ENCODE assay signal across 8 mouse cellular contexts in genomic region chr11:116658238-116658637, GRCm38 (mm10). TPM values are rescaled to one million over a fixed set of nuclear protein-coding genes. Genes with fewer than 3 reads are reported as not detected.
DNase-seq lines count a peak whose midpoint lies in the region; ATAC-seq and TF ChIP-seq lines count a peak whose summit lies in the region.

No protein-coding gene starts in this region.

- H3K27ac ChIP-seq in midbrain, embryonic 10.5 days (replicated peaks): peak overlapping the region; percentile 93
- no peak overlapping the region for H3K27ac ChIP-seq in midbrain, embryonic 15.5 days
- peak overlapping the region; percentile 75 for H3K27ac ChIP-seq in limb, embryonic 13.5 days
- H3K27ac ChIP-seq in stomach, postnatal 0 days (replicated peaks): peak overlapping the region; percentile 37

- no peak for ATAC-seq in midbrain, embryonic 15.5 days (replicated peaks)
- ATAC-seq in limb, embryonic 13.5 days (ENCODE audit: low FRiP score, low read depth): peak; percentile 42; the same call in 1 of the 2 replicates
- 0 out of 2 replicates have a peak, but pooled peaks have one; percentile 19 for ATAC-seq in stomach, postnatal 0 days (ENCODE audit: low FRiP score, low TSS enrichment)

- H3K4me2 ChIP-seq in midbrain, embryonic 15.5 days: no peak overlapping the region; the same call in 1 of the 2 replicates
- peak overlapping the region; percentile 63 for H3K4me2 ChIP-seq in limb, embryonic 13.5 days (replicated peaks)
- no peak overlapping the region; the same call in 1 of the 2 replicates for H3K4me2 ChIP-seq in stomach, postnatal 0 days (replicated peaks; ENCODE audit: low read depth)

- DNase-seq in gastrocnemius, postnatal 10 days: peak; percentile 16
- no peak for DNase-seq in gastrocnemius, adult 18-20 months (ENCODE audit: low spot score)
- no peak for DNase-seq in midbrain, embryonic 10.5 days (ENCODE audit: low spot score)
- DNase-seq in stomach, postnatal 0 days (ENCODE audit: low spot score): no peak
- DNase-seq in adrenal gland, adult (ENCODE audit: inconsistent age in 2 of 2, low spot score in 1 of 2): no peak
- DNase-seq in frontal cortex, postnatal 14 days (ENCODE audit: low spot score in 2 of 2): no peak

- peaks cover 69% of the 10 kb centered on the region for H3K4me1 ChIP-seq in midbrain, embryonic 10.5 days
- peaks cover 61% of the 10 kb centered on the region for H3K4me1 ChIP-seq in midbrain, embryonic 15.5 days
- H3K4me1 ChIP-seq in limb, embryonic 13.5 days: peaks cover 50% of the 10 kb centered on the region
- 0 out of 2 replicates have a peak, but pooled peaks cover 3% of the 10 kb centered on the region for H3K4me1 ChIP-seq in stomach, postnatal 0 days (replicated peaks; ENCODE audit: control insufficient read depth, insufficient read depth)

- peak overlapping the region; percentile 53 for H3K4me3 ChIP-seq in midbrain, embryonic 10.5 days
- no peak overlapping the region for H3K4me3 ChIP-seq in midbrain, embryonic 15.5 days
- 0 out of 2 replicates have a peak overlapping the region, but pooled peaks have one; percentile 1 for H3K4me3 ChIP-seq in limb, embryonic 13.5 days
- no peak overlapping the region for H3K4me3 ChIP-seq in stomach, postnatal 0 days (ENCODE audit: low read depth, low read length)

- TF ChIP-seq EP300 in stomach, postnatal 0 days (optimal IDR thresholded peaks at IDR 0.05): no peak

- no peaks in the 10 kb centered on the region for H3K36me3 ChIP-seq in midbrain, embryonic 10.5 days
- no peaks in the 10 kb centered on the region for H3K36me3 ChIP-seq in midbrain, embryonic 15.5 days (replicated peaks)
- no peaks in the 10 kb centered on the region for H3K36me3 ChIP-seq in limb, embryonic 13.5 days
- H3K36me3 ChIP-seq in stomach, postnatal 0 days (ENCODE audit: control insufficient read depth, insufficient read depth, low read length): no peaks in the 10 kb centered on the region

- no peak for TF ChIP-seq CTCF in stomach, postnatal 0 days (IDR thresholded peaks at IDR 0.05; ENCODE audit: low read depth)

- peaks cover 75% of the 10 kb centered on the region for H3K27me3 ChIP-seq in midbrain, embryonic 10.5 days (ENCODE audit: low read depth, poor library complexity, severe bottlenecking)
- no peaks in the 10 kb centered on the region for H3K27me3 ChIP-seq in midbrain, embryonic 15.5 days (replicated peaks)
- H3K27me3 ChIP-seq in limb, embryonic 13.5 days: peaks cover 42% of the 10 kb centered on the region
- H3K27me3 ChIP-seq in stomach, postnatal 0 days (ENCODE audit: control insufficient read depth, insufficient read depth, low read length): no peaks in the 10 kb centered on the region

- H3K9me3 ChIP-seq in midbrain, embryonic 10.5 days (replicated peaks): no peaks in the 10 kb centered on the region
- no peaks in the 10 kb centered on the region for H3K9me3 ChIP-seq in midbrain, embryonic 15.5 days
- H3K9me3 ChIP-seq in limb, embryonic 13.5 days: no peaks in the 10 kb centered on the region
- H3K9me3 ChIP-seq in stomach, postnatal 0 days (ENCODE audit: control insufficient read depth, low read length): no peaks in the 10 kb centered on the region

- 64% methylated on average over 10 of the region's 10 CpGs for WGBS in midbrain, embryonic 10.5 days
- 49% methylated on average over 10 of the region's 10 CpGs for WGBS in midbrain, embryonic 15.5 days
- 62% methylated on average over 10 of the region's 10 CpGs for WGBS in limb, embryonic 13.5 days
- WGBS in stomach, postnatal 0 days: 61% methylated on average over 10 of the region's 10 CpGs

- H3K9ac ChIP-seq in midbrain, embryonic 15.5 days: no peak overlapping the region
- H3K9ac ChIP-seq in limb, embryonic 13.5 days: 0 out of 2 replicates have a peak overlapping the region, but pooled peaks have one; percentile 2
- H3K9ac ChIP-seq in stomach, postnatal 0 days (ENCODE audit: low read length): no peak overlapping the region

RNA-seq across cellular contexts. Expression of gene Cygb, which starts 4.1 kb away (rescaled TPM):
- total RNA-seq in gastrocnemius, postnatal 10 days (2021): 10 to 100 TPM; 26.6 to 30.3 TPM
- 10 to 100 TPM; 10.5 to 15.0 TPM for total RNA-seq in gastrocnemius, adult 18-20 months (2021)
- polyA plus RNA-seq in midbrain, embryonic 10.5 days (2016; fragmentation: Nextera tagmentation; extraction: Ambion mirVana): 2.5 and 2.8 TPM in 2 replicates
- 23.3 and 24.4 TPM in 2 replicates for polyA plus RNA-seq in midbrain, embryonic 15.5 days (2015; fragmentation: Nextera tagmentation; extraction: Ambion mirVana)
- 6.0 and 7.2 TPM in 2 replicates for polyA plus RNA-seq in limb, embryonic 13.5 days (2015; fragmentation: Nextera tagmentation; extraction: Ambion mirVana)
- 22.1 and 22.2 TPM in 2 replicates for polyA plus RNA-seq in stomach, postnatal 0 days (2015; fragmentation: Nextera tagmentation; extraction: Ambion mirVana)

RNA-seq across cellular contexts. Expression of gene Prcd, which starts 4.9 kb away (rescaled TPM):
- total RNA-seq in gastrocnemius, postnatal 10 days (2021): under 1 TPM in 1 of 2 experiments, not detected in 1; 0.81 TPM
- under 1 TPM; 0.34 to 0.50 TPM for total RNA-seq in gastrocnemius, adult 18-20 months (2021)
- 0.65 and 0.77 TPM in 2 replicates for polyA plus RNA-seq in midbrain, embryonic 10.5 days (2016; fragmentation: Nextera tagmentation; extraction: Ambion mirVana)
- polyA plus RNA-seq in midbrain, embryonic 15.5 days (2015; fragmentation: Nextera tagmentation; extraction: Ambion mirVana): 1.5 and 3.0 TPM in 2 replicates
- 0.56 and 0.83 TPM in 2 replicates for polyA plus RNA-seq in limb, embryonic 13.5 days (2015; fragmentation: Nextera tagmentation; extraction: Ambion mirVana)
- 2.6 and 2.7 TPM in 2 replicates for polyA plus RNA-seq in stomach, postnatal 0 days (2015; fragmentation: Nextera tagmentation; extraction: Ambion mirVana)

RNA-seq across cellular contexts. Expression of gene Rhbdf2, which starts 31.4 kb away (rescaled TPM):
- total RNA-seq in gastrocnemius, postnatal 10 days (2021): 1 to 10 TPM; 5.2 to 8.4 TPM
- total RNA-seq in gastrocnemius, adult 18-20 months (2021): 10 to 100 TPM; 11.2 to 11.9 TPM
- polyA plus RNA-seq in midbrain, embryonic 10.5 days (2016; fragmentation: Nextera tagmentation; extraction: Ambion mirVana): 2.5 and 3.3 TPM in 2 replicates
- 0.83 TPM in 2 replicates for polyA plus RNA-seq in midbrain, embryonic 15.5 days (2015; fragmentation: Nextera tagmentation; extraction: Ambion mirVana)
- polyA plus RNA-seq in limb, embryonic 13.5 days (2015; fragmentation: Nextera tagmentation; extraction: Ambion mirVana): 4.0 and 5.1 TPM in 2 replicates
- 5.7 and 6.1 TPM in 2 replicates for polyA plus RNA-seq in stomach, postnatal 0 days (2015; fragmentation: Nextera tagmentation; extraction: Ambion mirVana)

Comparison
In these comparisons a context has a peak if more than half of its experiments do, and no peak if none do; other contexts are left out.
1. H3K4me3 ChIP-seq: peak in midbrain, embryonic 10.5 days (single experiment) and limb, embryonic 13.5 days (single experiment); none in midbrain, embryonic 15.5 days (single experiment) and stomach, postnatal 0 days (single experiment).